Mouse (Mus musculus) B cell, adult 2 months (primary cell): ENCODE results near the gene Cmip.
A peak's percentile ranks its signal among the peaks of the same experiment; 100 is the strongest.

ENCODE experiments used
- DNase-seq, 2 experiments: peaks; one replicate each; pipeline ENCODE4 v3.0.0; 2022

Cmip gene

GRCm38 (mm10) chr8:117431554-117431953 is 174.7 kb downstream of the Cmip start:
- no peak for DNase-seq

GRCm38 (mm10) chr8:117432111-117432510 is 175.2 kb downstream of the Cmip start:
- no peak for DNase-seq

- DNase-seq, result no peak
Measured at GRCm38 (mm10) chr8:117433968-117434367, 177.1 kb downstream of the Cmip start.

- DNase-seq, result no peak
Measured at GRCm38 (mm10) chr8:117436786-117437185, 179.9 kb downstream of the Cmip start.

GRCm38 (mm10) chr8:117437616-117438015 is 180.8 kb downstream of the Cmip start:
- DNase-seq, result no peak

GRCm38 (mm10) chr8:117440317-117440716 is 183.5 kb downstream of the Cmip start:
- DNase-seq, result no peak

- no peak for DNase-seq
Measured at GRCm38 (mm10) chr8:117440759-117441158, 183.9 kb downstream of the Cmip start.

GRCm38 (mm10) chr8:117445507-117445906 is 188.6 kb downstream of the Cmip start:
- DNase-seq, result no peak

GRCm38 (mm10) chr8:117446344-117446997 is 189.6 kb downstream of the Cmip start:
- no peak for DNase-seq

GRCm38 (mm10) chr8:117451072-117451471 is 194.2 kb downstream of the Cmip start:
- DNase-seq, result no peak

- DNase-seq, result no peak
Measured at GRCm38 (mm10) chr8:117453974-117454373, 197.1 kb downstream of the Cmip start.

- DNase-seq, result no peak
Measured at GRCm38 (mm10) chr8:117454516-117455116, 197.8 kb downstream of the Cmip start.

GRCm38 (mm10) chr8:117455701-117456100 is 198.8 kb downstream of the Cmip start:
- DNase-seq, result no peak

- no peak for DNase-seq
Measured at GRCm38 (mm10) chr8:117458440-117458839, 201.6 kb downstream of the Cmip start.

GRCm38 (mm10) chr8:117462701-117463284 is 205.9 kb downstream of the Cmip start:
- DNase-seq, result no peak

- peak; percentile 36 to 38 for DNase-seq
Measured at GRCm38 (mm10) chr8:117464525-117464924, 207.7 kb downstream of the Cmip start.

GRCm38 (mm10) chr8:117465250-117465649 is 208.4 kb downstream of the Cmip start:
- peak; percentile 71 to 75 for DNase-seq

- DNase-seq, result peak; percentile 33 to 39
Measured at GRCm38 (mm10) chr8:117467466-117467865, 210.6 kb downstream of the Cmip start.

- DNase-seq, result no peak
Measured at GRCm38 (mm10) chr8:117469431-117470341, 212.8 kb downstream of the Cmip start.

- peak; percentile 67 to 68 for DNase-seq
Measured at GRCm38 (mm10) chr8:117470342-117470781, 213.5 kb downstream of the Cmip start.

GRCm38 (mm10) chr8:117471174-117471573 is 214.3 kb downstream of the Cmip start:
- DNase-seq, result peak; percentile 87 to 89

GRCm38 (mm10) chr8:117471655-117472054 is 214.8 kb downstream of the Cmip start:
- no peak for DNase-seq

- DNase-seq, result peak; percentile 14 to 21
Measured at GRCm38 (mm10) chr8:117472332-117472731, 215.5 kb downstream of the Cmip start.
